8 mouse cellular contexts compared by ENCODE assay signal in genomic region chr15:79950250-79951025, GRCm38 (mm10). TPM values are rescaled to one million over a fixed set of nuclear protein-coding genes. Genes with fewer than 3 reads are reported as not detected.
DNase-seq lines count a peak whose midpoint lies in the region; ATAC-seq and TF ChIP-seq lines count a peak whose summit lies in the region.

No protein-coding gene starts in this region.

- H3K4me1 ChIP-seq in heart, embryonic 11.5 days (ENCODE audit: control insufficient read depth, insufficient read depth, low read length), result peaks cover 35% of the 10 kb centered on the region
- peaks cover 30% of the 10 kb centered on the region for H3K4me1 ChIP-seq in lung, embryonic 16.5 days (replicated peaks; ENCODE audit: control insufficient read depth, insufficient read depth, low read length)
- peaks cover 27% of the 10 kb centered on the region for H3K4me1 ChIP-seq in olfactory bulb, adult 2 months (ENCODE audit: control insufficient read depth, insufficient read depth, low read length)

- H3K36me3 ChIP-seq in heart, embryonic 11.5 days (ENCODE audit: control insufficient read depth, insufficient read depth, low read length), result no peaks in the 10 kb centered on the region
- H3K36me3 ChIP-seq in lung, embryonic 16.5 days (ENCODE audit: control insufficient read depth, insufficient read depth, low read length), result no peaks in the 10 kb centered on the region

- WGBS in heart, embryonic 11.5 days (ENCODE audit: insufficient replicate concordance), result 3% methylated on average over 24 of the region's 24 CpGs
- 3% methylated on average over 24 of the region's 24 CpGs for WGBS in lung, embryonic 16.5 days
- 6% methylated on average over 24 of the region's 24 CpGs for WGBS in olfactory bulb, adult 2 months

- peak; percentile 53 for ATAC-seq in heart, embryonic 11.5 days (replicated peaks; ENCODE audit: insufficient number of reproducible peaks, low FRiP score, low TSS enrichment)
- ATAC-seq in lung, embryonic 16.5 days (ENCODE audit: low read depth), result peak; percentile 46
- ATAC-seq in erythroblast, adult 5-6 weeks (replicated peaks; ENCODE audit: low FRiP score, poor library complexity, severe bottlenecking), result no peak

- peak overlapping the region; percentile 32 for H3K4me3 ChIP-seq in heart, embryonic 11.5 days (ENCODE audit: low read depth, low read length)
- peak overlapping the region; percentile 36 for H3K4me3 ChIP-seq in lung, embryonic 16.5 days (ENCODE audit: low read length)
- peak overlapping the region; percentile 28 for H3K4me3 ChIP-seq in olfactory bulb, adult 2 months (ENCODE audit: insufficient read depth, low read depth, low read length)

- DNase-seq in B cell, adult 2 months, result peak; percentile 75 to 77
- peak; percentile 75 for DNase-seq in T-cell, adult 2 months (ENCODE audit: low spot score)
- DNase-seq in embryo, embryonic 10.5 days (ENCODE audit: low spot score), result peak; percentile 86
- peak; percentile 77 for DNase-seq in kidney, adult 9 months

- no peaks in the 10 kb centered on the region for H3K9me3 ChIP-seq in heart, embryonic 11.5 days (replicated peaks; ENCODE audit: control insufficient read depth, low read length)
- H3K9me3 ChIP-seq in lung, embryonic 16.5 days (ENCODE audit: control insufficient read depth, low read length), result no peaks in the 10 kb centered on the region

- H3K9ac ChIP-seq in heart, embryonic 11.5 days (ENCODE audit: low read depth, low read length), result peak overlapping the region; percentile 57
- H3K9ac ChIP-seq in lung, embryonic 16.5 days (ENCODE audit: low read length), result peak overlapping the region; percentile 63

- no peak for TF ChIP-seq POLR2A in olfactory bulb, adult 2 months (IDR thresholded peaks at IDR 0.05; ENCODE audit: insufficient read depth, low read depth, low read length)

- H3K4me2 ChIP-seq in heart, embryonic 11.5 days, result peak overlapping the region; percentile 71
- H3K4me2 ChIP-seq in lung, embryonic 16.5 days (ENCODE audit: low read depth, low read length), result peak overlapping the region; percentile 59

- peak overlapping the region; percentile 70 for H3K27ac ChIP-seq in heart, embryonic 11.5 days (ENCODE audit: low read depth, low read length)
- peak overlapping the region; percentile 60 for H3K27ac ChIP-seq in lung, embryonic 16.5 days (ENCODE audit: low read length)
- H3K27ac ChIP-seq in olfactory bulb, adult 2 months (ENCODE audit: insufficient read depth, low read depth, low read length), result peak overlapping the region; percentile 37; the same call in 1 of the 2 replicates

- peak; percentile 33; the same call in 1 of the 2 replicates for TF ChIP-seq CTCF in olfactory bulb, adult 2 months (IDR thresholded peaks at IDR 0.05; ENCODE audit: insufficient read depth, low read depth, low read length)

- H3K27me3 ChIP-seq in heart, embryonic 11.5 days (ENCODE audit: control insufficient read depth, insufficient read depth, low read length), result peaks cover 4% of the 10 kb centered on the region; the same call in 1 of the 2 replicates
- no peaks in the 10 kb centered on the region for H3K27me3 ChIP-seq in lung, embryonic 16.5 days (ENCODE audit: control insufficient read depth, insufficient read depth, low read depth, low read length)

RNA-seq across cellular contexts. Expression of gene Cbx7, which starts 20.5 kb away (rescaled TPM):
- polyA plus RNA-seq in heart, embryonic 11.5 days (2014; fragmentation: Nextera tagmentation; extraction: Ambion mirVana), result 0.72 and 1.1 TPM in 2 replicates
- 3.1 and 4.3 TPM in 2 replicates for polyA plus RNA-seq in lung, embryonic 16.5 days (2015; fragmentation: Nextera tagmentation; extraction: Ambion mirVana)
- not detected in 2 replicates for polyA plus RNA-seq in olfactory bulb, adult 2 months (2012; ENCODE audit: insufficient read depth, insufficient read length, low replicate concordance, missing spikeins)
- 2.1 and 6.9 TPM in 2 replicates for total RNA-seq in erythroblast, adult 5-6 weeks (2015; ENCODE audit: low replicate concordance)
- 4.5 and 6.4 TPM in 2 replicates for total RNA-seq in erythroblast, adult 5-6 weeks (2017; ENCODE audit: low replicate concordance)

RNA-seq across cellular contexts. Expression of gene Apobec3, which starts 59.0 kb away (rescaled TPM):
- polyA plus RNA-seq in heart, embryonic 11.5 days (2014; fragmentation: Nextera tagmentation; extraction: Ambion mirVana), result 9.5 and 12.0 TPM in 2 replicates
- 43.2 and 52.8 TPM in 2 replicates for polyA plus RNA-seq in lung, embryonic 16.5 days (2015; fragmentation: Nextera tagmentation; extraction: Ambion mirVana)
- polyA plus RNA-seq in olfactory bulb, adult 2 months (2012; ENCODE audit: insufficient read depth, insufficient read length, low replicate concordance, missing spikeins), result 702 TPM in 1 of 2 replicates, not detected in the other
- total RNA-seq in erythroblast, adult 5-6 weeks (2015; ENCODE audit: low replicate concordance), result 79.8 and 80.1 TPM in 2 replicates
- 73.5 and 75.2 TPM in 2 replicates for total RNA-seq in erythroblast, adult 5-6 weeks (2017; ENCODE audit: low replicate concordance)
